Mouse (Mus musculus) erythroblast, embryonic 14.5 days (primary cell): ENCODE measurements at regions not wholly inside any gene's neighbourhood (a gene's known extent, or its start where the extent isn't known, plus 50 kb on each side); places are given as distances from the start of the nearest gene placed in this dataset.

Experiments
- GATA1 ChIP-seq: IDR thresholded peaks from 2 replicates; pipeline ENCODE4 v1.6.1; 2012; ENCODE audit warnings: low read length, inconsistent platforms, mixed read lengths
- TAL1 ChIP-seq: IDR thresholded peaks from 3 replicates; pipeline ENCODE4 v1.6.1; 2012; ENCODE audit warnings: low read length, inconsistent platforms, mixed read lengths

GRCm38 (mm10) chr10:67743561-67743960 lies 168.9 kb downstream of the Zfp365 start:
- no peak for TF ChIP-seq GATA1
- no peak for TF ChIP-seq TAL1
